Mouse (Mus musculus): Measurements from ENCODE around the gene Cnot6. TPM values are rescaled to one million over a fixed set of nuclear protein-coding genes. Genes with fewer than 3 reads are reported as not detected.
A peak's percentile ranks its signal among the peaks of the same experiment; 100 is the strongest.

Gene Cnot6
- polyA plus RNA-seq, 1 experiment, result 9.9 TPM

- DNase-seq (ENCODE audit: low read depth, low spot score), result no peak
Measured at GRCm38 (mm10) chr11:49658791-49659469, 53.6 kb downstream of the Cnot6 start.

GRCm38 (mm10) chr11:49658065-49658464, 54.5 kb downstream of the Cnot6 start:
- WGBS, result 38% methylated on average over 4 of the region's 4 CpGs
- no peak for DNase-seq (ENCODE audit: low read depth, low spot score)

More at GRCm38 (mm10) chr11:49658791-49659469, 53.6 kb downstream of the Cnot6 start:
- 71% methylated on average over 10 of the region's 10 CpGs for WGBS

- DNase-seq (ENCODE audit: low read depth, low spot score), result no peak
Measured at GRCm38 (mm10) chr11:49655501-49655900, 57.0 kb downstream of the Cnot6 start.

- 92% methylated on average over 5 of the region's 5 CpGs for WGBS
- no peak for DNase-seq (ENCODE audit: low read depth, low spot score)
Measured at GRCm38 (mm10) chr11:49654651-49655050, 57.9 kb downstream of the Cnot6 start.

- 34% methylated on average over 11 of the region's 11 CpGs for WGBS
- no peak for DNase-seq (ENCODE audit: low read depth, low spot score)
Measured at GRCm38 (mm10) chr11:49653079-49653408, 59.5 kb downstream of the Cnot6 start.

- DNase-seq (ENCODE audit: low read depth, low spot score), result peak; percentile 40
- WGBS, result 17% methylated on average over 19 of the region's 19 CpGs
Measured at GRCm38 (mm10) chr11:49652401-49653078, 60.0 kb downstream of the Cnot6 start.

- WGBS, result 77% methylated on average over 10 of the region's 10 CpGs
- DNase-seq (ENCODE audit: low read depth, low spot score), result no peak
Measured at GRCm38 (mm10) chr11:49651762-49652322, 60.7 kb downstream of the Cnot6 start.

GRCm38 (mm10) chr11:49650994-49651761, 61.3 kb downstream of the Cnot6 start:
- WGBS, result 58% methylated on average over 16 of the region's 16 CpGs
- DNase-seq (ENCODE audit: low read depth, low spot score), result no peak

- DNase-seq (ENCODE audit: low read depth, low spot score), result no peak
- WGBS, result 51% methylated on average over 18 of the region's 18 CpGs
Measured at GRCm38 (mm10) chr11:49650113-49650993, 62.2 kb downstream of the Cnot6 start.

GRCm38 (mm10) chr11:49645677-49646076, 66.8 kb downstream of the Cnot6 start:
- no peak for DNase-seq (ENCODE audit: low read depth, low spot score)
- WGBS, result 48% methylated on average over 8 of the region's 8 CpGs

GRCm38 (mm10) chr11:49636449-49636848, 76.1 kb downstream of the Cnot6 start:
- no peak for DNase-seq (ENCODE audit: low read depth, low spot score)
- WGBS, result 11% methylated on average over 11 of the region's 11 CpGs

GRCm38 (mm10) chr11:49635671-49636070, 76.9 kb downstream of the Cnot6 start:
- DNase-seq (ENCODE audit: low read depth, low spot score), result no peak
- WGBS, result 43% methylated on average over 6 of the region's 6 CpGs

GRCm38 (mm10) chr11:49634101-49634500, 78.4 kb downstream of the Cnot6 start:
- DNase-seq (ENCODE audit: low read depth, low spot score), result no peak
- 7% methylated on average over 22 of the region's 22 CpGs for WGBS

GRCm38 (mm10) chr11:49632256-49632655, 80.3 kb downstream of the Cnot6 start:
- DNase-seq (ENCODE audit: low read depth, low spot score), result no peak
- 71% methylated on average over 2 of the region's 2 CpGs for WGBS

GRCm38 (mm10) chr11:49631154-49631553, 81.4 kb downstream of the Cnot6 start:
- no peak for DNase-seq (ENCODE audit: low read depth, low spot score)
- WGBS, result 20% methylated on average over 3 of the region's 3 CpGs

GRCm38 (mm10) chr11:49626748-49627147, 85.8 kb downstream of the Cnot6 start:
- DNase-seq (ENCODE audit: low read depth, low spot score), result no peak
- 63% methylated on average over 8 of the region's 8 CpGs for WGBS

- WGBS, result 64% methylated on average over 15 of the region's 15 CpGs
- DNase-seq (ENCODE audit: low read depth, low spot score), result no peak
Measured at GRCm38 (mm10) chr11:49625863-49626262, 86.7 kb downstream of the Cnot6 start.

- DNase-seq (ENCODE audit: low read depth, low spot score), result no peak
- WGBS, result 78% methylated on average over 3 of the region's 3 CpGs
Measured at GRCm38 (mm10) chr11:49624156-49624555, 88.4 kb downstream of the Cnot6 start.

- WGBS, result 78% methylated on average over 5 of the region's 5 CpGs
Measured at GRCm38 (mm10) chr11:49621953-49622352, 90.6 kb downstream of the Cnot6 start.

More at GRCm38 (mm10) chr11:49621953-49622352, 90.6 kb downstream of the Cnot6 start:
- DNase-seq (ENCODE audit: low read depth, low spot score), result no peak
